Mouse (Mus musculus): Measurements from ENCODE around the gene Cox19. TPM values are rescaled to one million over a fixed set of nuclear protein-coding genes. Genes with fewer than 3 reads are reported as not detected.
"Not testable (repeated sequence)": the region's sequence is repeated elsewhere in the genome, so short reads cannot be mapped to it uniquely, and the experiment has no call there.

Cox19 gene
- total RNA-seq (2021), result 10 to 100 TPM; 87.8 to 89.3 TPM

DNA sequence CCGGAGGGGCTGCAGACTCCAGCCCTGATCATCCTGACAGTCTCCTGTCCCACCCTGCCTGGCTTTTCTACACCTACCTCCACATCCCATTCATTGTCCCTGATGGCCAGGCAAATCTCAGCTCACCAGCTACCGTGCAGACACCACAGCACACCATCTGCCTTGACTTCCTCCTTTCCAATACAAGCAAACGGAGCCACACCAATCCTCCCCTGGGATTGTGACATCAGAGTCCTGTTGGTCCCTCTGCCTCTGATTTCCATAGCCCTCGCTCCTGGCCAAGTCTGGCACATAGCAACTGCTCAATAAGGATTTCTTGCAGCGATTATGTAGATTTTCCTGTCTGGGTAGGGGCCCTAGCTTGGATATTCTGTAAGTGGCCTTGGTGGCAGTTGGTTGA, at the start of gene Cox19:
TSS of gene Cox19 (minus strand) at position 285 of the 400 bp plus-strand sequence.
- DNase-seq, result no peak
- intact Hi-C loops (cut with DNase I), result no loop called here

DNA sequence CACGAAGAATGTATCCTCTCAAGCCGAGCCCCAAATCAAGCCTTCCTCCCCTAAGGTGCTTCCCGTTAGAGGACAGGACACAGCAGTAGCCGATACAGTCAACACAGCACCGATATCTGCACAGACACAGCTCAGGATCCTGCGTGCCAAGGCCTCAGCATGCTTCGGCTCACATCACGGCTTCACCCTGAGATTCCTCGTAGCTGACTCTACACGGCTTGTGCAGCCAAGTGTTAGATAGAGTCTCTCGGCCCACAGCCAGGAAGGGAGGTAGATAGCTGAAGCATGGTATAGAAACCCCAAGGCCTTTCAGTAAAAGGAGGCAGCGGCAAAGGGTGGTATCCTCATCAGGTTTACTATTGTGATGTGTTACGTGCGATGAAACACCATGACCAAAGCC, 48.8 kb upstream of the Cox19 start:
- DNase-seq, result no peak
- intact Hi-C loops (cut with DNase I), result no loop called here

DNA sequence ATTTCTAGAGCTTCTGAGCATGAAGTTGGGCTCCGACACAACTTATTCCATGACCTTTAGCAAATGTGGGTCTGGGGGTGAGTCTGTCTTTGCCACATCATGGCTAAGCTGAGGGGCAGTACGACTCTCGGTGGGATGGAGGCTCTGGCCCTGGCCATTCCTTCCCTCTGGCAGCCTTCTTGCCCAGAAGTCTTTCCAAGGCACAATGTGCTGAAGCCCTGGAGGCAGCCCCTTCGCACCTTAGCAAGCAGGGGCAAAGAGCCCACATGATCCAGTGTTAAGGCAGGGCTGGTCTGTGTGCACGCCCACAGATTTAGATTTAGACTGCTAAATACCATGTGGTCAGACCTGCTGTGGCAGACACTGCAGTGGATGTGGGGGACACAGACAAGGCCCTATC, 47.6 kb upstream of the Cox19 start:
- intact Hi-C loops (cut with DNase I), result no loop called here
- DNase-seq, result no peak

DNA sequence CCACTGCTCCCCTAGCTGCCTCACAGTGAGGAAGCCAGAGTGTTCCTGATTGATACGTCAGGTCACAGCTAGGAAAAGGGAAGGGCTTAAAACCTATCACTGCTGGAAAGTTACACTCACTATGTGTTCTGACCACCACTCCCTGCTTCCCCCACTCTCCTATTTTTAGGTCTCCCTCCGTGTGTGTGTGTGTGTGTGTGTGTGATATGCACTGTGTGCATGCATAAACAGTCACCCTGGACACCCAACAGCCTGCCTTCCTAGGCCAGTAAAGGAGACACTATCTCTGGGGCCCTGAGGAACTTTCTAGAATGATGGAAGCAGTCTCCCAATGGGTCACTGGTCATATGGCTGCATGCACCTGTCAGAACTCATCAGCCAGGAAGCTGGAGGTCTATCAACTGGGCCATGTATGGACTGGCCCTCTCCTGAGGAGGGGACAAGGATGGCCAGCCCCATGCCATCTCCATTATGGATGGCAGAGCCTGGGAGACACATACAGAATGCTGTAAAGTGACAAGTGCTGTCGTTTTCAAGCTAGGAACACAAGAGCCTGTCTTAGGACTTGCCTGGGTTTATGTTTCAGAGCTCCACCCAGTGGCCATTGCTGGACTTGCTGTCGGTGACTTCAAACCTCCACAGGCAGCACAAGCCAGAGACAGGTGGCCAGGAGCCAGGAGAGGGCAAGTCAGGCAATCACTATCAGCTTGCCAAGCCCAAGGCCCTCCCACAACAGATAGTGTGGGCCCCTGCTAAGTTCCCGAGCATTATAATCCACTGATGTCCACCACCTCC, 46.9 kb upstream of the Cox19 start:
- intact Hi-C loops (cut with DNase I), result no loop called here
- peak; percentile 99 for DNase-seq

DNA sequence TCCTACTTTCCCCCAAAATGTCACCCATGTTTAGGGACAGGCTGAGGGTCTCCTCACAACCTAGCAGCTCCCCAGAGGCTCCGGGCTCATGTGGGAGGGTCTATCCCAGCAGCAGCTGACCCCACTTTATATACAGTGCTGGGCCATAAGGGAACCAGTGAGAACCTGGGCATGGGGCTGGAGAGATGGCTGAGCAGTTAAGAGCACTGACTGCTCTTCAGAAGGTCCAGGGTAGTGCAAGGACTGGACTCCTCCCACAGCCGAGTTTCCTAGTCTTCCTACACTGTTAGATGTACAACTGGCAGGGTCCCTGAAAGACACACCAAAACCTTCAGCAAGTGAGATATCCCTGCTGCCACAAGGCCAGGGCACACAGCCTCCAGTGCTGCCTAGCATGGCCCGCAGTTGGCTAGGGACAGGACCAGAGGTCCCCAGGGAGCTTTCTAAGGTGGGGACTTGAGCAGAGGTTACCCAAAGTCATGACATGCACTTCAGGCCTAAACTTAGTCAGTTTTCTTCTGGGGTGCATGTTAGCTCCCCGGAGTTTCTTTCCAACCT, 46.2 kb upstream of the Cox19 start:
- intact Hi-C loops (cut with DNase I), result no loop called here
- no peak for DNase-seq

DNA sequence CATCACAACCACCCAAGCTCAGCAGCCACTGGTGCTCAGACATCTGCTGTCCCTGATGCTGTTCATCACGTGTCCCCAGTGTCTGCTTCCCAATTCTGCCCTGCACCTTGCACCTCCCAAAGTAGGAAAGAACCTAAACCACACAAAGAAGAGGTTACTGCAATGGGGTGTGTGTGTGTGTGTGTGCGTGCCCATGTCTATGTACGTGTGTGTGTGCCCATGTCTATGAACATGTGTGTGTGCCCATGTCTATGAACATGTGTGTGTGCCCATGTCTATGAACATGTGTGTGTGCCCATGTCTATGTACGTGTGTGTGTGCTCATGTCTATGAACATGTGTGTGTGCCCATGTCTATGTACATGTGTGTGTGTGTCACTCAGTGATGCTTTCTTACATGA, 44.3 kb upstream of the Cox19 start:
- intact Hi-C loops (cut with DNase I), result no loop called here
- no peak for DNase-seq

DNA sequence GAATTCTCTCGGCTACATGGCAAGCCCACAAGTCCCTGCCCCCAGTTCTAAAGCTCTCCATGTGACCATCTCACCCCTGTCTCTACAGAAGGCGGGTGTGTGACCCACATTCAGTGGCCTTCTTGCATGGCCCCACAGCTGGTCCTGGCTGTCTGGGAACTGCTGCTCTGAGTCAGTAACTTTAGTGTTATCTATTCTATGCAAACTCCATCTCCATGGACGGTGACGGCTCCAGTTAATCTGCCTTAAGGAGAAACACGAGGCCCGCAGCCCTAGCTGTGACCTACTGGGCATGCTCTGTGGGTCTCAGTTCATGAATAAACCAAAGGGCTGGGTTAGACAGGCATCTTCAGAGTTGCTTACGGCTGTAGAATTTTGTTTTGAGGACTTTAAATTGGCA, 43.2 kb upstream of the Cox19 start:
- no peak for DNase-seq
- intact Hi-C loops (cut with DNase I), result no loop called here

DNA sequence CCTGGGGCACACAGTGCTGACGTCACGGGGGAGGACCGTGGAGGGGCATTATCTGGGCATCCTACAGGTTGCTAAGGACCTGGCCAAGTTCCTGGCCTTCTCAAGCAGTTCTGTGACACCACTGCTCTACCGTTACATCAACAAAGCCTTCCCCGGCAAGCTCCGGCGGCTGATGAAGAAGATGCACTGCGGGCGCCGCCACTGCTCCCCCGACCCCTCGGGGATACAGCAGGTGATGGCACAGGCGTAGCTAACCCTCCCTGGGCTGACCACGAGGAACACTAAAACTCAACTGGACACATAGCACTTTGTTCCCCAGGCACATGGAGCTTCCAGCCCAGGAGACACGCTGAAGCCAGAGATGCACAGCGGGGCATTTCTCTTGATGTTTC, 42.0 kb upstream of the Cox19 start:
- intact Hi-C loops (cut with DNase I), result no loop called here
- DNase-seq, result no peak

DNA sequence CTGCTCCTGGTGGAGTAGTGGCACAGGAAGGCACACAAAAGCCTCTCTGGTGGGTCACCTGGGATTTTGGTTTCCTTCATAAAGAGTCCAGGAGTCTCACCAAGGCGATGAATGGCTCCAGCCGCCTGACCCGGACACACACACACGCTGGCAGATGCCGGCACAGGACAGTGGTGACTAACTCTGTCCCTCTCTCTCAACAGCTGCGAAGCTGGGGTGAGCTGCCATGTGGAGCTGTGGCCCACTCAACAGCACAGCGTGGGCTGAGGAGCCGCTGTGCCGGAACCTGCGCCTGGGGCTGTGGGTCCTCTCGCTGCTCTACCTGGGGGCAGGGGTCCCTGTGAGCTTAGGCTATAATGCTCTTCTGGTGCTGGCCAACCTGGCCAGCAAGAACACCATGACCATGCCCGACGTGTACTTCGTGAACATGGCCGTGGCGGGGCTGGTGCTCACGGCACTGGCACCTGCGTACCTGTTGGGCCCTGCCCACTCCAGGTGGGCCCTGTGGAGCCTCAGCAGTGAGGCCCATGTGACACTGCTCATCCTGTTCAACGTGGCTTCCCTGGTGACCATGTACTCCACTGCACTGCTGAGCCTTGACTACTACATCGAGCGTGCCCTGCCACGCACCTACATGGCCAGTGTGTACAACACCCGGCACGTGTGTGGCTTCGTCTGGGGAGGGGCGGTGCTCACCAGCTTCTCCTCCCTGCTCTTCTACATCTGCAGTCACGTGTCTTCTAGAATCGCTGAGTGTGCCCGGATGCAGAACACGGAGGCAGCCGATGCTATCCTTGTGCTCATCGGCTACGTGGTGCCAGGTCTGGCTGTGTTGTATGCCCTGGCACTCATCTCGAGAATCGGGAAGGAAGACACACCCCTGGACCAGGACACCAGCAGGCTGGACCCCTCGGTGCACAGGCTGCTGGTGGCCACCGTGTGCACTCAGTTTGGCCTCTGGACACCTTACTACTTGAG, 41.3 kb upstream of the Cox19 start:
- intact Hi-C loops (cut with DNase I), result no loop called here
- no peak for DNase-seq

DNA sequence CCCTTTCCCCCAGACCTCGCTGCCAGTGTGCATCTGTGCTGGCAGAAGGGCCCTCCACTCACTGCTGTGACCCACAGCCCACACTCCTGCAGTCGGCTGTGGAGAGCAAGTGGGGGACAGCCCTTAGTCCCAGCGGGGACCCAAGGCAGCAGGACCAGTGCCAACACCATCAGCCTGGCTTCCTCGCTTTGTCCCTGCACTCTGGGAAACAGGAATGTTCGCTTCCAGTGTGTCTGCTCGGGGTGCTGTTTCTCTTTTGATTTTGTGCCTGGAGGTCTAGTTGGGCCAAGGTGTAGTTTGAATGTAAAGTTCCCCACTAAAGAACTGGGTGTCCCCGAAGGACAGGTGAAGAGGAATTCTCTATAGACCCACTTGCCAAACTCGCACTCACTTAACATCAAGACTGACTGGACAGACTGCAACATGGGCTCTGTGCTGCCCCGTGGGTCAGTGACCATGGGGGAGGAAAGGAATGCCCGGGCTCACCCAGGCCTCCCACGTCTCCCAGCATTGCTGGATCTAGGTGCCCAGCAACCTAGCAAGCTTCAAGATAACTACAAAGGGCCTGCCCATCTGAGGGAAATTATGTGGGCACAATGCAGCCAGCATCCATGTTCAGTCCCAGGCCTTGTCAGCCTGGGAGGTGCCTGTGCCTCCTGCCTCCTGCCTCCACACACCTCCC, 40.2 kb upstream of the Cox19 start:
- peak; percentile 76 for DNase-seq
- intact Hi-C loops (cut with DNase I), result no loop called here

DNA sequence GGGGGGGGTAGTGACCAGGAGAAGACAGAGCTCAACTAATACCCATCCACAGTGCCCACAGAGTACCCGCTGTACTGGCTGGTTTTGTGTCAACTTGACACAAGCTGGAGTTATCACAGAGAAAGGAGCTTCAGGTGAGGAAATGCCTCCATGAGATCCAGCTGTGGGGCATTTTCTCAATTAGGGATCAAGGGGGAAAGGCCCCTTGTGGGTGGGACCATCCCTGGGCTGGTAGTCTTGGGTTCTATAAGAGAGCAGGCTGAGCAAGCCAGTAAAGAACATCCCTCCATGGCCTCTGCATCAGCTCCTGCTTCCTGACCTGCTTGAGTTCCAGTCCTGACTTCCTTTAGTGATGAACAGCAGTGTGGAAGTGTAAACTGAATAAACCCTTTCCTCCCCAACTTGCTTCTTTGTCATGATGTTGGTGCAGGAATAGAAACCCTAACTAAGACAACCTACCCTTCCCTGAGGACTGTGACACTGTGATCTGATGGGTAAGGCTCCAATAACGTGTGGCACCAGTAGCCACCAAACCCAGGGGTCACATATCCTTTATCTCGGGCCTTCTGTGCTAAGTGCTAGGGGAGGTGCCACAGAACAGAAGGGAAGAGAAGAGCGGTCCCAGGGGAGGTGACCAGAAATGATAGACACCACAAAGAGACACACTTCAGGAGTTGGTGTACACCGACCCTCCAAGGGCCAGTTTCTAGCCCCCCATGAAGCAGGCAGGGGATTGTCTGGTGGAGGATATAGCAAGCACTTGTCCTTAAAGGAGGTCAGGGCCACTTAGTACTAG, 39.3 kb upstream of the Cox19 start:
- intact Hi-C loops (cut with DNase I); DNase-seq: not testable (repeated sequence)

DNA sequence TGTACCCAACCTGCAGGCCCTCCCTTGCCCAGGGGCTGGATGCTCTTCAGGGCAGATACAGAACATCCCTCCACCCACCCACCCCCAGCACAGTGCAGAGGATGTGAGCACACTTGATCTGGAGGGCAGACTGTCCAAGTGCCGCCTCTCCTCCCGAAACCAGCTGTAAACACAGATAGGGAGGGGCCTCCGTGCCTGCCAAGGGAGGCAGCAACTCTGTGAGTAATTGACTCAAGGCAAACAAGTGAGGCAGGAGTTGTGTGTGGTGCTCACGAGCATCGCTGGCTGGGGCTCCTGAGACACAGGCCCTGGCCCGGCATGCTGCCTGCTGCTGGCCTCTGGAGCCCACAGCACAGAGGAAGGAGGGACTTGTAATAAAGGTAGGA, 38.5 kb upstream of the Cox19 start:
- peak; percentile 57 for DNase-seq
- intact Hi-C loops (cut with DNase I), result no loop called here

DNA sequence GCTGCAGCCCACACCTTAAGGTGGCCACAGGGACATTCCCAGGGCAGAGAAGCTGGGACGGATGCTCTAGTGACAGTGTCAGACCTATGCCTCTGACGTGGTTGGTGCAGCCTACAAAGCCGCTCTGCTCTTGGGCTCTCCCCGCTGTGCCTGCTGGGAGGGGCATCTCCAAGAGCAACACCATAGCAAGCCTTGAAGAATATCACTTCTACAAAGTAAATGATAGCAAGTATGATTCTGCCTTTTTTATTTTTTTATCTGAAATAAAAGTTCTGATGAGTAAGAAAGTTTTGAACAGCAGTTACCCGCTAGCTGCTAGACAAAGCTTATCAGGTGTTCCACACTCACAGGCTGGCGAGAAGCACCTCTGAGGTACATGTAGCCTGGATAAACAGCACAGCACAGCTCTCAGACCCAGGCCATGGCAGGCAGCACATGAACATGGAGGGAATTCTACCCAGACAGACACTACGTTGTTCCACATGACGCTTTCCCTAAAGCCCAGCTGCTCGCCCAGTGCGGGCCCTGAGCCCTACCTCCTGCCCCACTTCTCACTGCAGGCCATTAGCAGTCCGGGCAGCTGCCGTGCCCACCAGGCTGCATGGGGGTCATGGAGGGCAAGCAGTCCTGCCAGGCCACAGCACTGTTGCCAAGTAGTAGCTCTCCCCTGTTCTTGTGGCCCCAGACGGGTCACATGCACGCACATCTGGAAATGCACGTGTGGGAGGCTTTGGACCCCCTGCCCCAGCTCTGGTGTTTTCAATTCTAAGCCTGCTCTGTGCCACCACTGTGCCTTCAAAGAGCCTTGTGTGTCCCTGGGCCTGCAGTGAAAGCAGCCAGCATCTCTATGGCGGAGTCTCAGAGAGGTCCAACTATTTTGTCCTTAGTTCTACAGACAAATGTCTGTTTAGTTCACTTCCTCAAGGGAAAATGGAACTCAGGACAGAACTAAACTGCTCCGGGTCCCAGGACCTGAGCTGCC, 37.8 kb upstream of the Cox19 start:
- intact Hi-C loops (cut with DNase I), result no loop called here
- DNase-seq, result peak; percentile 44

DNA sequence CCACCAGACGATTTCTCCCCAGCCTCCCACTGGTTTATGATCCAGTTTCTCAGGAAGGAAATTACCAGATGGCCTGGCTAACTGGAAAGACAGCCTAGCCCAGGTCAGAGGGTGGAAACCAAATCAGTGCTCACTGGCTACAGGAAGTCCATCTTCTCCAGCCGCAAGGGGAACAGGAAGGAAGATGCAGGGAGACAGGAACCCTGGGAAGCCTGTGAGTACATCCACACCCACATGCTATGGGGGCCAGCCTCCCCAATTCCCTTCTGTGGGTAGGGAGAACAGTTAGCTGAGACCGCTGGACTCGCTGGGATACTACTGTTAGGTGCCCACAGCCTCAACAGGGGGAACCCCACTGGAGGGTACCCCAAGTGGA, 37.0 kb upstream of the Cox19 start:
- intact Hi-C loops (cut with DNase I), result no loop called here
- no peak for DNase-seq

DNA sequence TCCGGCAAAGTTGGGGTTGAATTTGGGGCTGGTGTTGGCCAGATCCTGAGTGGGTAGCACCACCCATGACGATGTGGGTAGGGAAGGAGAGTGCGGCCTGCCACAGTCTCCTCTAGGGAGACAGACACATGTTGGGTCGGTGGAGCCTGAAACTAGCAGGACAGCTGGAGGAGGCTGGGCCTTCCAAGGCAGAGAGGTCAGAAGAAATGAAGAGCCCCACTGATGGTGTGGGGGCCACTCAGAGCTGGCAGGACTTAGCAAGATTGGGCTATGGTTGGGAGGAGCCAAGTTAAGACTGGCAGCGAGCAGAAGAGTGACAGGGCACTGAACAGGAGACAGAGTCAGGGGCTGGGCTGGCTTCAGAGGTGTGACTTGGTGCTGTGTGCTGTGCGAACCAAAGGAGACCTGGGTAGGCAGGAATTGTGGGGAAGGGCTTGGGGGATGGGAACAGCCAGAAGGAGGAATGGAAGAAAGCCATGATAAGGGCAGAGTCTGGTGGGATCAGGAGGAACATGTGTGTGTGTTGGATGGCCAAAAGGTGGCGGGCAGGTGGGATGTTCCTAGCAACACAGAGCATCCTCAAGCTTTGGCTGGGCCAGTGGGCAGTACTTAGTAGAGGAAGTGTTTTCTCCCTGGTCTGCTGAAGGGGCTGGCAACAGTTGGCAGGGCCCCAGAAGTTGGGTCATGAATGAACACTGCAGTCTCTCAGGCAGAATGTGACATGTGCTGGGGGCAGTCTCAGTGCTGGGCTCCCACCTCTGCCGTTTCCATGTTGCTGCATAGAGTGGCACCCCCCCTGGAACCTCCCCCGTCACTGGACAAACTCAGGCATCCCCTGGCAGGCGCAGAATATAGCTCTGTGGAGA, 36.3 kb upstream of the Cox19 start:
- DNase-seq, result peak; percentile 77
- intact Hi-C loops (cut with DNase I), result no loop called here

DNA sequence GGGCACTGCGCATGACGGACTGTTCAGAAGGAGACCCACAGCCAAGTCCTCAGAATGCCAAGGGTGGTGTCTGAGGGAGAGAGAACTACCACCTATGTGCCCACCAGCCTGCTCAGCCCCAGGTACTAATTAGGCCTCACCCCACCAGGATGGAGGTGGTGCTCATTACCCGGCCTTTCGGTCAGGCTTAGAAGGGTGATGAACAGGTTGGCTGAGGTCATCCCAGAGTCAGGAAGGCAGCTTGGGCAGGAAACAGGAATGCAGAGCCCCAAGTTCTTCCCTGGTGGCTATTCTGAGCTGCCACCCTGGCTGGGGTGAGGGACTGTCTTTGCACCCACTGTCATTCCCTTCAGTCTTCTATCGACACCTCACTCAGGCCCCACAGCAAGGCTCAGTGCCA, 34.8 kb upstream of the Cox19 start:
- DNase-seq, result no peak
- intact Hi-C loops (cut with DNase I), result no loop called here

DNA sequence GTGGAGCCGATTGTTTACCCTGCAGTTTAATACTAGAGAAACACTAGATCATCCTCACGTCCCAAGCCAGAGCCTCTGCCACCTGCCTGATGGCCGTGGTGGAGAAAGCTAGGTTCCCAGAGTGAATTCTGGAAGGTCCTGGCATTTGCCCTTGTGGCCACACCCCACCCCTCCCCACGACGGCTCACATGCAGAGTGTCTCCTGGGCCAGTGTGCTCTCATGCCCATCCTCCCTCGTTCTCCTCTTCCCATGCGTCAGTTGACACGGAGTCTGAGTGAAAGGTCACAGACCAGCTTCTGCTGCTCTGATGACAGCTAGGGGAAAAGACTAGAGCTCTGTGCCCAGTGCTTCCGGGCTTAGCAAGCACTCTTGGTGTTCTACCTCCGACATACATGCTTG, 33.3 kb upstream of the Cox19 start:
- intact Hi-C loops (cut with DNase I), result no loop called here

DNA sequence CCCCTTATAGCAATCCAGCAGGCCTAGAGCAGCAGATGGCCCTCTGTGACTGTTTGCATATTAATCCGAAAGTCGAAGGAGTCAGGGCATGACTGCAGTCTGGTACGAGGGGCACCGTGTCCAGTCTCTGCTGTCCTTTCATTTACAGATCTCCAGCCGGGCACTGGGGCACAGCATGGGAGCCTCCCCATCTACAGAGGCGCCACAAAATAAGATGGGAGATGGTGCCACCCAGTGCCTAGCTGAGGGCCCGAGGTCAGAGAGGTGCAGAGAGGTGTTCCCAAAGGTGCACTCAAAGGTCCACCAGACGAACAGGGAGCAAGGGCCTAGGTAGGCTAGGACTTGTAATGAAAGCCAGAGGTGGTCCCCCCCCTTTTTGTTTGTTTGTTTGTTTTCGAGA, 32.0 kb upstream of the Cox19 start:
- no peak for DNase-seq
- intact Hi-C loops (cut with DNase I), result no loop called here

More for the DNA sequence above, 33.3 kb upstream of the Cox19 start:
- no peak for DNase-seq

All from left cerebral cortex, postnatal 4 days (tissue).